Mouse (Mus musculus) CH12.LX (cell line): ENCODE measurements around the gene Spaar. TPM values are rescaled to one million over a fixed set of nuclear protein-coding genes. Genes with fewer than 3 reads are reported as not detected.

Source experiments
- DNase-seq: peaks from one replicate; pipeline ENCODE4 v3.0.0-alpha.2; 2013; ENCODE audit errors: extremely low read depth
- H3K27ac ChIP-seq: 2 replicates; pipeline ENCODE4 v1.5.1; 2012; ENCODE audit warnings: low read depth, mild to moderate bottlenecking, control low read depth, moderate library complexity; ENCODE audit not compliant: insufficient read depth
- H3K27me3 ChIP-seq: replicated peaks from 2 replicates; pipeline ENCODE3; 2012; ENCODE audit warnings: inconsistent platforms
- H3K36me3 ChIP-seq, 2 experiments: replicated peaks in 1 of 2; 2 replicates each; pipeline versions ENCODE3 to v1.6.1; 2012; ENCODE audit warnings: inconsistent platforms in 1 of 2, low read length in 1 of 2, mild to moderate bottlenecking in 1 of 2, mixed read lengths in 1 of 2, moderate library complexity in 1 of 2; ENCODE audit not compliant: control insufficient read depth in 1 of 2, insufficient read depth in 1 of 2
- H3K4me1 ChIP-seq, 2 experiments: 2 replicates each; pipeline ENCODE4 v1.6.1; 2012; ENCODE audit warnings: inconsistent platforms in 1 of 2, moderate library complexity in 1 of 2; ENCODE audit not compliant: insufficient read depth in 2 of 2, control insufficient read depth in 1 of 2
- H3K4me2 ChIP-seq: 2 replicates; pipeline ENCODE4 v1.6.1; 2012; ENCODE audit warnings: low read depth, mild to moderate bottlenecking, control low read depth; ENCODE audit not compliant: poor library complexity, insufficient read depth, severe bottlenecking
- H3K4me3 ChIP-seq, 3 experiments: fragments of 150-350 bp in 1 of 3; sonication (generic) in 1 of 3; replicated peaks in 1 of 3; 2 replicates each; pipeline versions ENCODE3 to v1.5.1; 2011 to 2012; ENCODE audit warnings: low read depth in 2 of 3, low read length in 2 of 3, mild to moderate bottlenecking in 2 of 3, moderate library complexity in 2 of 3, control low read depth in 1 of 3, improper control_type of control experiment in 1 of 3, inconsistent platforms in 1 of 3, mixed read lengths in 1 of 3; ENCODE audit not compliant: poor library complexity in 1 of 3
- H3K79me2 ChIP-seq: replicated peaks from 2 replicates; pipeline ENCODE4 v1.6.1; 2012; ENCODE audit warnings: mild to moderate bottlenecking, moderate library complexity; ENCODE audit not compliant: control insufficient read depth, poor library complexity, insufficient read depth, severe bottlenecking; ENCODE audit errors: extremely low read depth
- H3K9ac ChIP-seq: 2 replicates; pipeline ENCODE4 v1.6.1; 2012; ENCODE audit warnings: low read depth, mild to moderate bottlenecking, control low read depth, moderate library complexity; ENCODE audit not compliant: insufficient read depth
- H3K9me3 ChIP-seq: replicated peaks from 2 replicates; pipeline ENCODE3; 2012; ENCODE audit warnings: low read length, inconsistent platforms, mixed read lengths
- BHLHE40 ChIP-seq: IDR thresholded peaks from 2 replicates; pipeline ENCODE4 v1.6.1; 2011; ENCODE audit warnings: mild to moderate bottlenecking, low read depth, low read length, improper control_type of control experiment
- EP300 ChIP-seq: IDR thresholded peaks from 2 replicates; pipeline ENCODE4 v1.6.1; 2011; ENCODE audit warnings: low read length, improper control_type of control experiment
- ETS1 ChIP-seq: conservative IDR thresholded peaks from 2 replicates; pipeline ENCODE4 v1.6.1; 2012; ENCODE audit warnings: low read depth, mild to moderate bottlenecking, inconsistent platforms, low read length, improper control_type of control experiment, moderate library complexity
- GABPA ChIP-seq: IDR thresholded peaks from 2 replicates; pipeline ENCODE4 v1.6.1; 2012; ENCODE audit warnings: low read depth, low read length, improper control_type of control experiment, inconsistent platforms; ENCODE audit not compliant: insufficient replicate concordance
- IRF4 ChIP-seq: IDR thresholded peaks from 2 replicates; pipeline ENCODE4 v1.6.1; 2014; ENCODE audit warnings: low read depth, mild to moderate bottlenecking, inconsistent platforms, low read length, improper control_type of control experiment
- JUND ChIP-seq: conservative IDR thresholded peaks from 2 replicates; pipeline ENCODE4 v1.6.1; 2011; ENCODE audit warnings: low read depth, low read length, improper control_type of control experiment
- MAZ ChIP-seq: IDR thresholded peaks from 2 replicates; pipeline ENCODE4 v1.6.1; 2012; ENCODE audit warnings: low read depth, mild to moderate bottlenecking, inconsistent platforms, low read length, improper control_type of control experiment, moderate library complexity
- MEF2A ChIP-seq: IDR thresholded peaks from 2 replicates; pipeline ENCODE4 v1.6.1; 2014; ENCODE audit warnings: low read depth, mild to moderate bottlenecking, inconsistent platforms, low read length, improper control_type of control experiment, borderline replicate concordance
- MXI1 ChIP-seq: IDR thresholded peaks from 2 replicates; pipeline ENCODE4 v1.6.1; 2011; ENCODE audit warnings: mild to moderate bottlenecking, low read depth, low read length, improper control_type of control experiment
- MYC ChIP-seq: IDR thresholded peaks from 2 replicates; pipeline ENCODE4 v1.6.1; 2011; ENCODE audit warnings: low read depth, mild to moderate bottlenecking, improper control_type of control experiment, low read length
- NELFE ChIP-seq: IDR thresholded peaks from 2 replicates; pipeline ENCODE4 v1.6.1; 2011; ENCODE audit warnings: low read depth, low read length, improper control_type of control experiment
- NRF1 ChIP-seq: IDR thresholded peaks from 2 replicates; pipeline ENCODE4 v1.6.1; 2014; ENCODE audit warnings: low read depth, mild to moderate bottlenecking, inconsistent platforms, low read length, improper control_type of control experiment, moderate library complexity
- POLR2A ChIP-seq: IDR thresholded peaks from 2 replicates; pipeline ENCODE4 v1.6.1; 2011; ENCODE audit warnings: low read depth, mild to moderate bottlenecking, improper control_type of control experiment, low read length
- POLR2AphosphoS2 ChIP-seq: IDR thresholded peaks from 2 replicates; pipeline ENCODE4 v1.6.1; 2011; ENCODE audit warnings: low read depth, low read length, improper control_type of control experiment
- RAD21 ChIP-seq: IDR thresholded peaks from 2 replicates; pipeline ENCODE4 v1.6.1; 2011; ENCODE audit warnings: low read depth, mild to moderate bottlenecking, low read length, improper control_type of control experiment, moderate library complexity
- RCOR1 ChIP-seq: conservative IDR thresholded peaks from 2 replicates; pipeline ENCODE4 v1.6.1; 2012; ENCODE audit warnings: low read depth, mild to moderate bottlenecking, inconsistent platforms, low read length, improper control_type of control experiment
- ZC3H11A ChIP-seq: IDR thresholded peaks from 2 replicates; pipeline ENCODE4 v1.6.1; 2012; ENCODE audit warnings: low read depth, mild to moderate bottlenecking, inconsistent platforms, low read length, improper control_type of control experiment
- ZKSCAN1 ChIP-seq: IDR thresholded peaks from 2 replicates; pipeline ENCODE4 v1.6.1; 2012; ENCODE audit warnings: low read depth, inconsistent platforms, low read length, improper control_type of control experiment, borderline replicate concordance
- ZMIZ1 ChIP-seq: IDR thresholded peaks from 2 replicates; pipeline ENCODE4 v1.6.1; 2012; ENCODE audit warnings: low read depth, mild to moderate bottlenecking, inconsistent platforms, low read length, improper control_type of control experiment
- ZNF384 ChIP-seq: IDR thresholded peaks from 2 replicates; pipeline ENCODE4 v1.6.1; 2012; ENCODE audit warnings: low read depth, low read length, improper control_type of control experiment, inconsistent platforms
- dilution Hi-C: fragments of 300-500 bp; cut with MboI; formaldehyde crosslinking; loops from 2 replicates; pipeline ENCODE4 v1.14.3; 2020; ENCODE audit warnings: low sequenced_read_pairs; ENCODE audit not compliant: extremely low pct_unique_long_range_greater_than_20kb, extremely low pct_ligation_motif_present
- in situ Hi-C: fragments of 300-500 bp; cut with MboI; formaldehyde crosslinking; loops from 3 replicates; pipeline ENCODE4 v1.14.3; 2019; ENCODE audit warnings: low sequenced_read_pairs, low pct_ligation_motif_present, low pct_unique_long_range_greater_than_20kb, mixed read lengths
- polyA plus RNA-seq: library from polyadenylated mRNA; unstranded; fragments of >175 nt; gene quantifications from 2 replicates; pipeline ENCODE4 v1.2.1, GENCODE M21; 2012; ENCODE audit warnings: low read depth; ENCODE audit not compliant: insufficient read length
- total RNA-seq, 2 experiments: library from RNA; depleted of rRNA; stranded (reverse); fragments of 300-350 nt in 1 of 2; fragments of >200 nt in 1 of 2; gene quantifications; 2 replicates each; pipeline ENCODE4 v1.2.3; 2012 to 2014

The Spaar gene
- total and polyA plus RNA-seq, 3 experiments, result not detected

- DNase-seq, result no peak
Measured at GRCm38 (mm10) chr4:43713652-43714219, 16.1 kb upstream of the Spaar start.

GRCm38 (mm10) chr4:43720491-43721228, 9.2 kb upstream of the Spaar start:
- Histone ChIP-seq H3K4me2 (no peak overlapping the region), H3K27me3 (peaks cover 62% of the 10 kb centered on the region), H3K9me3 (peaks cover 6% of the 10 kb centered on the region), H3K9ac (no peak overlapping the region), H3K79me2 (no peaks in the 10 kb centered on the region), H3K36me3 (no peaks in the 10 kb centered on the region), H3K27ac (no peak overlapping the region)
- in situ Hi-C loops, result no loop called here
- dilution Hi-C loops, result no loop called here
- no peak for TF ChIP-seq GABPA
- no peak for TF ChIP-seq ZKSCAN1
- TF ChIP-seq NRF1, result no peak
- TF ChIP-seq POLR2A, result no peak
- TF ChIP-seq ZNF384, result no peak
- TF ChIP-seq IRF4, result no peak
- TF ChIP-seq ETS1, result no peak
- TF ChIP-seq ZMIZ1, result no peak
- no peak for TF ChIP-seq RCOR1
- TF ChIP-seq NELFE, result no peak
- no peak for TF ChIP-seq MEF2A
- TF ChIP-seq ZC3H11A, result no peak
- no peak for TF ChIP-seq RAD21
- no peak for TF ChIP-seq MXI1
- no peak for TF ChIP-seq MYC
- TF ChIP-seq, all 38 proteins: peak for 0
- DNase-seq, result no peak
- Histone ChIP-seq H3K4me3 (no peak overlapping the region), H3K4me1 (peaks cover 0 to 3% of the 10 kb centered on the region in 2 experiments; a peak in 1 of 4 replicates)

More at GRCm38 (mm10) chr4:43713652-43714219, 16.1 kb upstream of the Spaar start:
- Histone ChIP-seq H3K4me1 (no peaks in the 10 kb centered on the region), H3K9me3 (peaks cover 6% of the 10 kb centered on the region), H3K4me3 (no peak overlapping the region), H3K36me3 (no peaks in the 10 kb centered on the region), H3K27ac (no peak overlapping the region), H3K27me3 (peaks cover 79% of the 10 kb centered on the region), H3K9ac (no peak overlapping the region), H3K79me2 (no peaks in the 10 kb centered on the region), H3K4me2 (no peak overlapping the region)
- TF ChIP-seq GABPA, result no peak
- TF ChIP-seq ZC3H11A, result no peak
- no peak for TF ChIP-seq JUND
- TF ChIP-seq EP300, result no peak
- TF ChIP-seq ZNF384, result no peak
- no peak for TF ChIP-seq MAZ
- no peak for TF ChIP-seq POLR2AphosphoS2
- TF ChIP-seq BHLHE40, result peak; percentile 34; the same call in 1 of the 2 replicates
- dilution Hi-C loops, result no loop called here
- in situ Hi-C loops, result loop anchor here (10.0 kb wide), 1 partner anchor 89 kb away; no protein-coding TSS in a partner anchor
